Mouse (Mus musculus) adrenal gland, adult 2 months (tissue): Measurements from ENCODE around the gene Galnt3. TPM values are rescaled to one million over a fixed set of nuclear protein-coding genes. Genes with fewer than 3 reads are reported as not detected.
A peak's percentile ranks its signal among the peaks of the same experiment; 100 is the strongest.

Experiments used
- DNase-seq: peaks from one replicate; pipeline ENCODE4 v3.0.0; 2021
- long read RNA-seq: library from polyadenylated mRNA; stranded (forward); transcript quantifications from one replicate; pipeline ENCODE4 v2.0.0, GENCODE M21; 2021
- polyA plus RNA-seq: library from polyadenylated mRNA; depleted of rRNA; stranded (reverse); fragments of >200 nt; gene quantifications from 2 replicates; pipeline ENCODE4 v1.2.3, GENCODE M21; 2012; rRNA removed
- total RNA-seq, 2 experiments: library from RNA; stranded (reverse); gene quantifications; 2 replicates each; pipeline ENCODE4 v1.2.3; 2021

Gene Galnt3
- total RNA-seq (1 to 10 TPM; 1.2 to 1.7 TPM), polyA plus RNA-seq (0.13 and 0.42 TPM in 2 replicates)
- long read RNA-seq, partial matches to known transcripts: 0 of 3 reads
- long read RNA-seq, other reads (novel, unspliced or antisense): 1 of 3 reads

DNA sequence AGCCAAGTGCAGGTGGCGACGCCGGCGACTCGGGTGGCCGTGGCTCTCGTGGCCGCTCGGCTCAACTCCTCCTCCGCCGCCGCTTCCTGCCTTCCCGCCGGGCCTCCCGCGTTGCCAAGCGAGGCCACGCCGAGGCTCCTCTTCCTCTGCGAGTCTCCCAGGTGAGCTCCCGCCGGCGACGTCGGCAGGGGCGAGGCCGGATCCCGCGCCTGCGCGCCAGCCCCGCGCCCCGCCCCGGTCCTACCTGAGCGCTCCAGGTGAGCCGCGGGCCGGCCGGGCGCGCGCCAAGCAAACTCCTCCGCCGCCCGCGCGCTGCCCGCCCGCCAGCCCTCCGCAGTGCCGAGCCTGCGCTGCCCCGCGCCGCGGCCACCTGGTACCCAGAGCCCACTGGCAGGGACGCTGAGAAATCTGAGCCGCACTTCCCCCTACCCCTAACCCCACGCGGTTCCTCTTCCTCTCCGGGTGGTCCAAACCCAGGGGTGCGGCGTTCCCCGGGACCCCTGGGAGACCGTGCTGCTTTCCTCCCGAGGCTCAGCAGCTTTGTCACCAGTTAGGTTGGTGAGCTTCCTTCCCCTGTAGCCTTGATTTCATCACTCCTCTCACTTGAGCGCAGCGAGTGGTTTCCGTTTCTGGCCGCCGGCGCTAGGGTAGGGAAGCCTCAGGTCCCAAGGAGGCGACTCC is at the start of gene Galnt3:
Gene Galnt3 (minus strand): TSS at position 404 of the 681 bp plus-strand sequence.
- peak; percentile 34 for DNase-seq

DNA sequence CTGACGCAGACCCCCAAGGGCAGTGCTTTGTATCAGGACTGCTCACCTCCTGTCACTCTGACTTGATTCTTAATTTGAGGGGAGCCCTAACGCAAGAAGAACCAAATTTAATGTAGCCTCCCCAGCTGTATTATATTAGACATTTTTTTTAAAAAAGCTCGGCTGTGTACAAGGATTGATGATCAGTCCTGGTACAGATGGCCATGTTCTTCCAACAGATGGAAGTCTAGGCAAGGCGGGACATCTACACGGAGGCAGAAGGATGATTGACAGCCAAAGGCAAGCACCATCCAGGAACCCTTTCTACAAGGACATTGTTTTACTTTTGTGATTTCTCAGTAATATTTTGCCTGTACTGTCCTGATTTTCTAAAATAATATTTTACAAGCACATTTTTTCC is 48.3 kb upstream of the Galnt3 start:
- no peak for DNase-seq

DNA sequence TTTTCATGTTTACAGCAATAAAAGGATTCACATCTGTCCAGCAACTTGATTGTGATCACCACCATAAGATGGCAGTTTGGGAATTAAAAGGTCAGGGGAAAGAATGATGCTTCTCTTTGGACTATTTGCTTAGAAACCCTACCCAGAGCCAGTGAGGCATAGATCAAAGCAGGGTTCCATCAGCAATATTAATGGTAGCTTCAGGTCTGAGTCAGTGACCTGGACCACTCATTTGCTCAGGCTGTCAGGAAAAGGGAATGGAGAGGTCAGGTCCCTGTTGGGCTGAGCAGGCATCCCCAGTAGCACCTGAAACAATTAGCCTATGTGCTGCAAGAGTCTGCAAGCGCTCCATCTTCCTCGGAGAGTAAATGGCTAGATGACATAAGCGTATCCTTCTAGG is 46.8 kb upstream of the Galnt3 start:
- no peak for DNase-seq

DNA sequence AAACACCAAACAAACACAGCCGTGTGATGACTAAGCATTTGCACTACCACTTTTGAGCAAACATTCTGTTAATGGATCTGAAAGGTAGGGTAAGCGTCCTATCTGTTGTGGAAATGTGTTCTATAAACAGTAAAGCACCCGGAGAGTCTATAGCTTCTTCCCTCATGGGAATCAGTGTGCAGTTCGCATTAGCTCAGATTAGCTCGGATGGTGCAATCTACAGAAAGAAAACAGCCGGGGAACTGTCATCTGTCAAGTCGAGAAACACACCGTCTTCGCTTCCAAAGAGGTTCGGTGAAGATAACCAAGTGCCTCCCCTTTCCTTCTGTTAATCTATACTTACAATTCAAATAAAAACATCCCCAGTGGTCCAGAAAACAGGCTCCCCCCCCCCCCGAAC is 45.9 kb upstream of the Galnt3 start:
- no peak for DNase-seq

DNA sequence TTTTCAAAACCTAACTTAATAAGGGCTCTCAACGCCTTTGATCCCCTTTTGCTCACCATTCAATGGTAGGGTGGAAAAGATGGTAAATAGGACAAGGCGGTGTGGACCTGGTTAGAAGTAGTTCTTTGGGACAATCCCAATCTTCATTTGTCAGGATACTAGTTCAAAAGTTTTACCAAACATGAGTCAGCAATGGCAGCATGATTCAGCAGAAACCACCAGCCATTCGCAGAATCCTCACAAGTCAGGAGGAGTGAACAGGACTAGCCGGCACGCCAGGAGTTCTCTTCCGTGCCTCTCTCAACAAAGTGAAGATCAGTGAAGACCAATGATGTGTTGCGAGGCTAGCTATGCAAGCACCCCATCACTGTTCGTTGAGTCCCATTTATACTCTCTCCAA is 40.2 kb upstream of the Galnt3 start:
- DNase-seq: no peak

DNA sequence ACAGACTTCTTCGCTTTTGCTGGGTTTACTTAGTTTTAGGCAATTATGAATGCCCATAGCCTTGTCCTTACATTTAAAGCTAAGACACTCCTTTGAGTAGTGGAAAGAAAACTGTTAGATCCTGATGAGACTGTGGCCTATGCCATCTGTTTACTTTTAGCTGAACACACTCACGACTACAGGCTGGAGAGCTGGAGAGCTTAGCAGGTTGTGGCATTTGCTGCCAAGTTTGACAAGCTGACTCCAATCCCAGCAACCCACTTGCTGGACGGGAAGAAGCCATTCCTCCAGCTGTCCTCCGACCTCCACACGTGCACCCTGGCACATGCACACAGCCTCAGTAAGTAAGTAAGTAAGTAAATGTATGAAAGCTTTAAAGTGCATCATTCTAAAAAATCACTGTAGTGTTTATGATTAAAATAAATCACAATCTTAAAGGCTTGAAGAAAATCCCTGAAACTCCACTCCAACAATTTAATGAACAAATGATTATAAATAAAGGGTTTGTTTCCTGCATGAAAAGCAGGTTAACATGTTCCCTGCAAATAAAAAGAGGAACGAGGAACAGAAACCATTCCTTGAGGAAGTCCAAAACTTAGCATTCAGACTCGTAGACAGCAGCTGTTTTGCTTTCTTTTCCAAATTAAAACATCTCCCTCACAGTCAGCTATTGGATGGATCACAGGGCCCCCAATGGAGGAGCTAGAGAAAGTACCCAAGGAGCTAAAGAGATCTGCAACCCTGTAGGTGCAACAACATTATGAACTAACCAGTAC is 33.5 kb upstream of the Galnt3 start:
- DNase-seq: no peak

DNA sequence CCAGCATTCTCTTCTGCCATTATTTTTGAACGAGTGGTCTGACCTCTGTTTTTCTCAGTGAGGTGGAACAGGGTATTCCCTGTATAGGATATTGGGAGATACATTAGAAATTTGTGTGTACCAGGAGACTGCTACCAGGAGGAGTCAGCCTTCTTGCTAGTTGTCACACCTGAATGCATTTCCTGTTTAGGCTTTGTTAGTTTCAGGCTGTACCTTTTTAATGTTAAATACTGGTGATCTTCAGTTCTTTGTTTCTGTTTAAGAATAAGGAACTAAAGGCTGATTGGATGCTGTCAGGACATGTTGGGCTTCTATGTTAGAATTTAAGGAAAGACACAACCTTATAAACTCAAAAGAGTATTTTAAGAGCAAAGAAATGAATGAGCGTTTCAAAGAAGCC is 26.6 kb upstream of the Galnt3 start:
- no peak for DNase-seq

DNA sequence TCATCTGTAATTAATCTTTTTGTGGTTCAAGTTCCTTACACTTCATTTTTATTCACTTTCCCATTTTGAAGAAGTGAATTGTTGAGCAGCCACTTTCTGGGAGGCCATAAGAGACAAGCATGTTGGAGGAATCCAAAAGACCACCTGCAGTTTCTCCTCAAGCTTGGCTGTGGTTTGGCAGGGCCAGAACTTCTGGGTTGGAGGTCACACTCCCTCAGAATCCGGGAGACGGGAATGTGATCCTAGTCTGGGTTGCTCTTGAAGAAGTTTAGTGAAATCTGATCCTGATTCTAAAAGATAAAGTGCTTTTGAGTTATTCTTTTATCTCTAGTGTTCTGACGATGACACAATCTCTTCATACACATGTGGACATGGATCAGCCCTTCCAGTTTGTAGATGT is 25.7 kb upstream of the Galnt3 start:
- DNase-seq: no peak

DNA sequence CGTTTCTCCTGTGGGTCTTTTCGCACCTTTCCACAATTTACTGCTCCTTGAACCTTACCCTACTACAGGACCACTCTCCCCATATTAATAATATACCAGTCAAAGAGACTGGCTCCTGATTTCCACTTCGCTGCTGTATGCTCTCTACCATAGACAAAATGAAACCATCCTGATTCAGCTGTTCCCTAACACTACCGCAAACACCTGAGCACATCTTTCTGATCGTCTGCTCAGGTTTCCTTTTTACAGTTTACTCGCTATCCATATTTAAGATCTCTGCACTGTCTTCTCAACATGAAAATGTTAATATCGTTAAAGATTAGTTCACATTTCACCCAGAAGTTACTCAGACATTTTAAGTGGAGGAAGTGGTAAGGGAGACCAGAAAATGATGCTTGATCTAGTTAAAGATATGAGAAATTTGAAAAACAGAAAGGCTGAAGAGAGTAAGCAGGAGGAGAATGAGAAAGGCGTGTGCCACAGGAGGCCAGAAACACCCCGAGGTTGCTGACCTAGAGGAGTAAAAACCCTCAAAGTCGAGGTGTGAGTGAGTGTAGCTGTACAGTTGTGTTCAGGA is 23.9 kb upstream of the Galnt3 start:
- DNase-seq: no peak

DNA sequence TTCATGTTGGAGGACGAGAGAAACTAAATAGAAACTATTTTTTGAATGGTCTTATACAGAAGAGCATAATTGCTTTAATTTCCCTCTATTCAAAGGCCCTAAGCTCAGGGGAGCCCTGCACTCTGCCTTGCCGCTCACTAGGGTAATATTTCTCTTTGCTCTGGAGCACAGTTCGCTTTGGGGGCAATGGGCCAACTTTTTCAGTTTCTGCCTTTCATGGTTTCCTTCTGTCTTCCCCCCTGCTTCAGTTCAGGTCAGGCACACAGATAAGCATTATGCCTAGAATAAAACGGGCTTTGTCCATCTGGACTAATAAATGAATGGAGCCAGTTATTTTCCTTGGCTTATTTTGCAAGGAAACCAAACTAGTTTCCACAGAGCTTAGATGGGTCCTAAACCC is 21.7 kb upstream of the Galnt3 start:
- DNase-seq: no peak

DNA sequence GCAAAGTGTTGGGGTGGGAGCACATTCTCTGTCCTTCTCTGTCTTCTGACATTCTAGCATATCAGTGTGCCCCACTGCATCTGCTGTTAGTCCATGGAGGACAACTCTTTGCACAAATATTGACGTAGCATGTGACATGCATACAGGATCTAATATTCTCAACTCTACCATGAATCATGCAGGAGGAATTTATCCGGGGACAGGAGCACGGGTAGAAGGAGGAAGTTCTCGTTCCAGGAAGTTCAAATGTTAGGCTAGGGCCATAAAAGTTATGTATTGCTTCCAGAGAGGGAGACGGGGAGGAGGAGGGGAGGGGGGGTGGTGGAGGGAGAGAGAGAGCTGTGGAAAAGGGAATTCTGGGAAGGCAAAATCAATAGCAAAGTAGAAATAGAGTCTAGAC is 20.0 kb upstream of the Galnt3 start:
- DNase-seq: no peak

DNA sequence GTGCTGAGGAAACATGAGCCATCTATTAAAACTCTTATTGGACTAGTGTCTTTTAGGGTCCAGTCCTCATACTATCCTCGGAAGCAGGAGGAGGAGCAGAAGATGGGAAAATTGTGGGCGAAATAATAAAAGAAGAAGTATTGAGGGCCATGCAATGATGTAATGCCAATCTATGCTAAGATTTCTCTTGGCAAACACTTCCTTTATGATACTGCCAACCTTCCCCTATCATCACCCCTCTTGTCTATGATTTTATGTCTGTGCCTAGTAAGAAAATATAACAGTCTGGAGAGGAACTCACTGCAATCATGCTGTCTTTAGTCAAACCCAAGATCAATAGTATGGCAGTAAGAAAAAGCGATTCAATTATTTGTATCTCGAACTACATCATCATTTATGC is 18.5 kb upstream of the Galnt3 start:
- DNase-seq: no peak

DNA sequence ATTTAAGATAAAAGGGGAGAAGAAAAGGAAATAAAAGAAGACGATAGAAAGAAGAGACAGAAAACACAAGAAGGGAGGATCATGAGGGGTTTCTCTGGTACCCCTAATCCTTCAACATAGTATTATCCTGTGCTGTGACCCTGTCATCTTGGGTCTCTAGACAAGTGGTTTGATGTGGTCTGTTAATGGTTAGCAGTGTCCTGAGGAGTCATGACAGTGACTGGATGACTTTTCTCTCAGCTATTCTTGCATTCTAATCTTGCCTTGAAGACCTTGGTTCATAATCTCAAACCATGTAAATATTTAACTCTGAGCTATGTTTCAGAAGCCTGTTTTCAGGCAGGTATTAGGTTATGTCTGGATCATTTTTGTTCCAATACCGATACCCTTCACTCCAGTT is 17.9 kb upstream of the Galnt3 start:
- no peak for DNase-seq

DNA sequence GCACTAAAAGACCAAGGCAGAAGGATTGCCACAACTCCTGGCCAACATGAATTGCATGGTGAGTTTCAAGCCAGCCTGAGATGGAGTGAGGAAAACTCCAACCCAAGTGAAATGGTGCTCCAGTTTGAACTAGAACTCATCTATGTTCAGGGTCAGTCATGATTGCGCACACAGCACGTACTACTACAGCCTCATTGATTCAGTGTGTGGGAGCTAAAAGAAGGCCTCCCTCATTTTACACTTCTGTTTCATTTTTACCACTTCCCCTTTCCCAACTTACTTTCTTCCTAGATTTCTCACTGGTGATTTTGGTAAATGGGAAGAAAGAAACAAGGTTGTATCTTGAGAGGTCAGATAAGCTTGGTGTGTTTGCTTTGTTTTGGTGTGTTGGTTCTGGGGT is 17.5 kb upstream of the Galnt3 start:
- no peak for DNase-seq

DNA sequence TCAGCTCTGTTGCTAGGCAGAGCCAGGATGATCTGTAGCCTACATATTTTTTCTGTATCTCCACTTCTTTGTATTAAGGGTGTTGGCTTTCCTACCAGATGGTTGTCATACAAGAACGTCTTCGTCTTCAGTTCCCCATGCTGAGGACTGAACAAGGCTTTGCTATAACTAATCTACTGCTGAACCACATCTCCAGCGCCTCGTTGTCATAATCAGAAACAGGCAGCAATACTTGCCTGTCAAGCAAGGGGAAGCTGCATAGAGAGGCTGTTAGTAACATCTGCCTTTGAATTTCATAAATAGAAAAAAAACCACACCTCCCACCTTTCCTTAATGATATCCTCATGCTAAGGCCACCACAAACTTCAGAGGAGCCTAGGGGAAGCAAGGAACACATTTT is 15.5 kb upstream of the Galnt3 start:
- DNase-seq: no peak

DNA sequence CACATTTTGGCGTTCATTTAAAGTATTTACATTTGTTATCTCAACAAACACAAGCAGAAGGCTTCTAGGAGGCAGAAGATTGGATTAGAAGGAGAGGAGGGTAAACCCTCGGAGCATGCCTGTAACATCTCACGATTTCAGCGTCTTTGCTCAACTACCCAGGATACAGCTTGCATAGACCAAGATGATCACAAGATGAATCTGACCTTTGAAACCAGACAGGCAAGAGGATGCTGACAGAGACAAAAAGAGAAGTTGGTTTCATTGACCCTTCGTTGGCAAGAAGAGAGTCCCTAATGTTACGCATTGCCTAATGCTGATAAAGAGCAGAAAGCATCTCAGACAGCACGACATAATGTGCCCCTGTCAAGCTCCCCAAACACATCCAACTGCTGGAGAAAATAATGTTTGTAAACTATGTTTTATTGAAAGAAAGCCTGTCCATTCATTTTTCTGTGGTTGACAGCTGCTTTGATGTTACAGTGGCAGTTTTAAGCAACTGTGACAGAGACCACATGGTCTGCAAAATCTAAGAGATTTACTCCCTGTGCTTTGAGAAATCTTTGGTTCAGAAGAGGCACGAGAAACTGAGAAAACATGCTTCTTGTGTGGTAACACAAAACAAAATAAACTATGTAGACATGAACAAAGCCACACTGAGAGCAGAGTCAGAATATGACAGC is 7.2 kb upstream of the Galnt3 start:
- DNase-seq: no peak

DNA sequence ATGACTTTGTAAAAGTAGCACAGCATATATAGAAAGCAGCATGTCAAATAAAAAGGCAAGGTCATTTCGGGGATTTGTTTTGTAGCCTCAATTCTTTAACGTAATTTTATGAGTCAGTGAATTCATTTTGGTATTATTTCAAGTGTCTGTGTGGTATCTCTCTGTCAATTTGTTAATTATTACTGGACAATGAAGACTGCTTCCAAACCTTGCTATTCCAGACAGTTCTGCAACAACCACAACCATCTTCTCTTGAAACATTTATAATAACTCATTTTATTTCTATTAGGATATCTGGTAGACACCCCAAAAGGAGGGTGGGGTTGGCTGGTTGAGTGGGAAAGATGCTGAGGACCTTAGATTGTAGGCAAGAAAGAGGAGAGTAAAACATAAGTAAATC is 4.1 kb upstream of the Galnt3 start:
- DNase-seq: no peak

DNA sequence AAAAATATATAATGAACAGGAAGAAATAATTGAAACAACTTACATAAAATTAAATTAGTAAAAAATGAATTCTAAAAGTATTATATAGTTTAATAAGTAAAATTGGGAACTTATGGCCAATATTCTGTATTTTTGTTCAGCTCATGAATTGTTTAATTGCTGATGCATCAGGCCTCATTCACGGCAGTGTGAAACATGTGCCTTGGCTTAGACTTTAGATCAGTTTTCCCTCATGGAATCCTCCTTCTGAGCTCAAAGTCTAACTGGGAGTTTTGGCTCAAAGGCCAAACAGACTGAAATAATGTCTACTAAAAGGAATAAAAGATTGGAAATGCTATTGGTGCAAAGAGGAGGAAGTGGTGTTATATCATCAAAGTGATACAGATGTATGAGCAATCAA is 2.7 kb upstream of the Galnt3 start:
- DNase-seq: no peak

DNA sequence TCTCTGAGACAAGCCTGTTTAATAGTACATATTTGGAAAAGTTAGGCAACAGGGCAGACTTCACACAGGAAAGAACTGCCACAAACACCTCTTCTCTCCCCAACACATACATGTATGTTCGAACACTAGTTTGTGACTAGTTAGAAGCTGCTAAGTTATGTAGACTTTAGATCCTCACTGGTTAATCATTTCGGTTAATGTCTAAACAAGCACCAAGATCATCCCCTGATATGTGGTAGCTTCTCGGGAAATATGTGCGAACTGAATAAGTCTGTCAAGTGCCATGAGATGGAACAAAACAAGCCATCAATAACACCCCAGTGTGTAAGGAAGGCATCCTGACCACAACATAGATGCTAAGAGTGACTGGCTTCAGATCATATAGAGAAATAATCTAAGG is 2.1 kb upstream of the Galnt3 start:
- no peak for DNase-seq

DNA sequence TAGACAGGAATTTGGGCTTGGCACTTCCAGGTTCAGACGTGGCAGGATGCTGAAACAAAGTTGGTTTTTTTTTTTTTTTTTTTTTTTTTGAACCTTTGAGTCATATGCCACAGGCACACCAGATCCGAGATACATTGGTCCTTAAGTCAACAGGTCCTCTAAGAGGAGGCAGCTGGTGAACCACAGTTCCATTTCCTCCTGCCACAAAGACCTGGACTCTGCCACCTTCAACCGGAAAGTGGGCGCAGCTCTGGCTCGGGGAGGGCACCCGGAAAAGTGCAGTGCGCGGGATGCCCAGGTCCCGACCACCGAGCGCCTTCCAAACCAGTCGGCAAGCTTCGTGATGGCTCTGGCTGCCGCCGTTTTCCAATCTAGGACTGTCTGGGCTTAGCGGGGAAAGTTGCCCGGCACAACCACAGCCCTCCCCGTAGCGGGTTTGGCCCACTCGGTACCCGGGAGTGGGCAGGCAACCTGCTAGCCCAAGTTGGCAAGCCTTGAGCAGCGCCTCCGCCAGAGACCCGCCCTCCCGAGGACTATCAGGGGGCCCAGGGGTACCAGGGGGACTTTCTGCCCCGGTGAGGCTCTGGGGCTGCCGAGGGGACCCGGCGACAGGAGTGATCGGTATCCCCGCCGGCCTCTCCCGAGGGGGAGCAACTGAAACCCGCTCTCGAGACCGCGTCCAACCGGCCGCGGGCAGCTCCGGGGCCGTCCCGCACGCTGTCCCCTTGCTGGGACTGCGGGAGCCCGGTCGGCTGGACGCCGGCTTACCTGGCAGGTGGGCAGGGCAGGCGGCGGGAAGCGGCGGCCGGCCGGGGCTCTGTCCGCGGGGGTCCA is 821 bp downstream of the Galnt3 start:
- DNase-seq: peak; percentile 14

DNA sequence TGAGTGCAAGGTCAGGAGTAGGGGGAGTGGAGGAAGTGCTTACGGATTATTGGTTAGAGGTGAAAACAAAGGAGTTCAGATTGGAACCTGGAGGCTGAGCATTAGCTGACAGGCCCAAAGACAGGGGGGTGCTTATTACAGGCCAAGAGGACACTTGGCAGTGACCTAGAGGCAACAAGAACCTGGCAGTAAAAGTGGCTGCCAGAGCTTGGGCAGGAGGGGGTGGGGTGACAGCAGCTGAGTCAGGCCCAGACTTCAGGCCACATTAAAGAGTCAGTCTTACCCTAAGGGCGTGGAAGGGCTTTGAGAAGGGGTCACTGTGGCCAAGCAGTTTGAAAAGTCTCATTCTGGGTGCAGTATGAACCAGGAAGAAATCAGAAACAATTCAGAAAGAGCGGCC is 7.1 kb downstream of the Galnt3 start:
- DNase-seq: no peak
